Mouse (Mus musculus) 3T3-L1 (cell line): ENCODE results near the gene Mtfp1.

Source experiments
- DNase-seq: peaks from one replicate; pipeline ENCODE4 v3.0.0-alpha.2; 2015; ENCODE audit warnings: low read depth, low spot score

Gene Mtfp1

DNA sequence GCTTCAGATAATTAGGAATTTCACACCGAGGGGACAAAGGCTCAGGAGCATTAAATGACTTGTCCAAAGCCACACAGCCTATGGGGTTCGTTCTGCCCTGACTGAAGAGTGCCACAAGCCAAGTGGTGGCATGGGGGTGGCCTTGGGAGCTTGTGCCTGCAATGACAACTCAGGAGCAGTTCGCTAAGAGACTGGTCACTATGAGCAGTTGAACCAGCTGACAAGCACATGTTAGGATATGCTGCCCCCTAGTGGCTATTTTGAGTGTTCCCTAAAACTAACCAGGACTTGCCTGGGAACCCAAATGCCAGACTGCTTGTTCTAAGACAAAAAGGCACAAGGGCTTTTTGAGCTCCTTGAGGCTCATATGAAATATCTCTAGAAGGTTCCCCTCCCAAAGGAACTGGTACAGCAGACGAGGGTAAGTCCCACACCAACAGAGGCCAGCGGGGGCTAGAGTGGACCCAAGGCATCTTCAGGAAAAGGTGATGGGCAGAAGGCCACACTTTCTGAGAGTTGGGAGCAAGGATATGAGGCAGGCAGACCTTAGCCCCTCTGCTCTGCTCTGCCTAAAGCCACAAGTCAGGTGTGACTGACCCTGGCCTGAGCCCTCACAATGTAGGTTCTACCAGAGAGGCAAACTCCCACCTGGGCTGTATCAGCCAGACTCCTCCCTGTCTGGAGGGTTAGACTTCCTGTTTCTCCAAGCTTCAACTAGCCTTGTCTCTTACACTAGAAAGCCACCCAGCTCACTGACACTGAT is 11.7 kb downstream of the Mtfp1 start:
- DNase-seq: peak; percentile 85

DNA sequence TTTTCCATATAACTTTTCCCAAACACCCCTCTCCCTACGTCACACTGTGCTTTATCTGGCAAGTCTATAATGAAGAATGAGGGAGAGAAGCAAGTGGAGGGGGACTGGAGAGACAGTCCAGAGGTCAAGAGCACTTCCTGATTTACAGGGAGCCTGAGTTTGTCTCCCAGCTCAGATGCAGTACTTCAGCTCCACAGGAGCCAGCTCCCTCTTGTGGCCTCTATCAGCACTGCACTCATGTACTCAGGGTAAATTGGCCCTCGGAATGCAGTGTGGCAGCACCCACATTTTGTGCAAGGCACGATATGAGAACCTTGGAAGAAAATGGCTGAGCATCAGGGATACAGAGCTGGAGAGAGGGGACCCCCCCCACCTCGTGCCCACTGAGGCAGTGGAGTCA is 15.0 kb downstream of the Mtfp1 start:
- DNase-seq: peak; percentile 69

GRCm38 (mm10) chr11:4078267-4078933 is 16.8 kb downstream of the Mtfp1 start:
- no peak for DNase-seq

- DNase-seq: peak; percentile 66
Observed at GRCm38 (mm10) chr11:4076633-4077032, 18.6 kb downstream of the Mtfp1 start.

DNA sequence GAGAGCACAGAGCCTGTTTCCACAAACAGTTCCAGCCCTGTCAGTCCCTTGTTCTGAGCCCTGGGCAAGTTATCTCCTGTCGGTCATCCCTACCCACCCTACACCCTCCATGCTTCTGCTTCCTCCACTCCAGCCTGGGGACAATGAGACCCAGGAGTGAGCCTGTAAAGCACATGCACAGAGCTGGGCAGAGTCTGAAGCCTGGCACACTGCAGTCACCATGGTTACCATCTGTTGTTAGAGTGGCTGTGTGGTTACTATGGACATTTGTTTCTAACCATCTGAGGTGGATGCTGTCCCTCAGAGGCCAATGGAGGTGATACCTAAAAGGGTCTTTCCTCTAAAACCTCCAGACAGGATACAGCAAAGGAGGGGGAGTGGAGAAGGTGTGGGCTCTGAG is 25.6 kb downstream of the Mtfp1 start:
- no peak for DNase-seq

GRCm38 (mm10) chr11:4064627-4065122 is 30.6 kb downstream of the Mtfp1 start, which contains the start of gene Sec14l3:
Sec14l3 (plus strand) TSS chr11:4064841.
- DNase-seq: no peak

DNA sequence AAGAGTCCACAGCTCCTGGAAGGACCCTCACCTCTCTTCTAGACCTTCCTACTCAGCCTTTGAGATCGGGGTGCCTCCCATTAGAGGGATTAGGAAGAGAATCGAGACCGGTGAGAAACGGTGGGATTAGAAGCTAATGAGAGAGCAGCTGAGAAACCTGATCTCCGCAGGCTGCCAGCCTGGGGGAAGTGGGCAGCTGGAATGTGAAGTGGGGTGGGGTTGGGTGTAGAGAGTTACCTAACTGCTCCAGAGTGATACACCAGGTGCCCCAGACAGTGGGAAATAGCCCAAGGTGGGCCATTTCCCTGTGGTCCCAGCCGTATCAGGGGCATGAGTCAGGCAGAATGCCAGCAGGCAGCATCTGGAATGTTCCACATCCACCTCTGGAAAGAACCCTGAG is 32.3 kb downstream of the Mtfp1 start:
- no peak for DNase-seq

DNA sequence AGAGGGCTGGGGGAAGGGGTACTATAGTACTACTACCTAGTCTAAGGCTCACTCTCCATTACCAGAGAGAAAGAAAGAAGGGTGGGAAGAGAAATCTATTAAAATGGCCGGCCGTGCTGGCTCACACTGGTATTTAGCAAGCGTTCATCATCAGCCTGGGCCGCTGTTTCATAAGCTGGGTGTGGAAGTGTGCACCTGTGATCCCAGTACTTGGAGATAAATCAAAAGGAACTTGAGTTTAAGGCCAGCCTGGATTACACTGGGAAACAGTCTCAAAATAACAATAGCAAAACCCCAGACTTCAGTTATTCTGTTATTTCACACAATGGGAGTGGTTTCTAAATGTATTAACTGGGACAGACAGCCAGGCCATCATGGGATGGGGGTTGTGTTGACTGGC is 32.7 kb downstream of the Mtfp1 start:
- DNase-seq: no peak

DNA sequence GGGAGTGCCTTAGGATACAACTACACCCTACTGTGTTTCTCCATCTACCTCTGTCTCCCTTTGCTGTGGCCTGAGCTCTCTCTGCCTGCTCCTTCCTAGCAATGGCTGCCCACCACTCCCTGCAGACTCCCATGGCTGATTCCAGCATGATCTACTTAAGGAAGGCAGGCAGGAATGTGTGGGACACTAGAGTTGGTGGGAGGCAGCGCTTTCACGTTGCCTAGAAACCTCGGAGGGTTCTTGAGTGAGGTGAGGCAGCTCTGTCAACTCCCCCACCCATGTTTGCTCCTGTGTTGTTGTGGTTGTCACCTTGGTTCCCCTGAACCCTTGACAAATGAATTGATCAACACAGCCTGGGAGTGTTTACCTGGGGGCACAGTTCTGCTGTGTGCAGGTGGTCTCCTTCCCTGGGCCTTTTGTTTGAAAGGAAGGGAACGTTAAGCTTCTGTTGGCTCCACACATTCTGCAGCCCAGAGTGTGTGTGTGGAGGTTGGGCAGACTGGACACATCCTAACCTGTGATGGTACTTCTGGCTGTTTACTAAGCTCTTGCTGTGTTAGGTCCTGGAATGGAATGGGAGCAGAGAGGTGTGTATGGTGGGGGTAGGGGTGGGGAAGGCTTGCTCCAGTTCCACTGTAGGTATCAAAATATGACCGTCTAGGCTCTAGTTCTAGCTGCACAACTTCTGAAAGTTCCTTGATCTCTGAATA is 34.2 kb downstream of the Mtfp1 start:
- no peak for DNase-seq

DNA sequence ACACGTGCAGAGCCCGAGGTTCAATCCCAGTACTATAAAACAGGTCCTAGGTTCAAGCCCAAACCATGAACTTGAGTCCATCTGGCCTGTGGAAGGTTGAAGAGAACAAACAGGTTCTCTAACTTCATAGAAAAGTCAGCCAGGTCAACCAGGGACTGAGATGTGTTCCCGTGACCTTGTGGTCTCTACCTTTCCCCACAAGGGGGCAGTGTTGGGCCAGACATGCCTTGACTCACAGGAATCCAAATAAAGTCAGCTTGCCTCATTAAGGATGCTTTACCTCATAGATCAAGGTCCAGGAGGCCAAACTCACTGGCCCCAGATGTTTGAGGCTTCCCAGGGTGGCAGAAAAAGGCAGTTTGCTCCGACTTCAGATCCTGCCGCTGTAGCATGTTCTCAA is 41.7 kb downstream of the Mtfp1 start:
- DNase-seq: peak; percentile 78

- DNase-seq: no peak
Observed at GRCm38 (mm10) chr11:4048438-4048837, 46.8 kb downstream of the Mtfp1 start.

GRCm38 (mm10) chr11:4047766-4048165 is 47.5 kb downstream of the Mtfp1 start:
- DNase-seq: no peak

GRCm38 (mm10) chr11:4046526-4046925 is 48.7 kb downstream of the Mtfp1 start:
- DNase-seq: no peak

GRCm38 (mm10) chr11:4043081-4043480 is 52.2 kb downstream of the Mtfp1 start:
- DNase-seq: no peak
